Mouse (Mus musculus) kidney, adult 2 months (tissue): Measurements from ENCODE around the gene Cgref1.

ENCODE experiments used
- CTCF ChIP-seq: fragments of 200-500 bp; conservative IDR thresholded peaks from 2 replicates; pipeline ENCODE4 v1.5.1; 2011; ENCODE audit warnings: low read depth, mild to moderate bottlenecking, control low read depth, low read length, moderate library complexity, mixed read lengths; ENCODE audit not compliant: insufficient read depth, insufficient read length
- POLR2A ChIP-seq: fragments of 200-500 bp; IDR thresholded peaks from one replicate; pipeline ENCODE4 v1.6.1; 2011; ENCODE audit warnings: low read depth, low read length, control low read depth

DNA sequence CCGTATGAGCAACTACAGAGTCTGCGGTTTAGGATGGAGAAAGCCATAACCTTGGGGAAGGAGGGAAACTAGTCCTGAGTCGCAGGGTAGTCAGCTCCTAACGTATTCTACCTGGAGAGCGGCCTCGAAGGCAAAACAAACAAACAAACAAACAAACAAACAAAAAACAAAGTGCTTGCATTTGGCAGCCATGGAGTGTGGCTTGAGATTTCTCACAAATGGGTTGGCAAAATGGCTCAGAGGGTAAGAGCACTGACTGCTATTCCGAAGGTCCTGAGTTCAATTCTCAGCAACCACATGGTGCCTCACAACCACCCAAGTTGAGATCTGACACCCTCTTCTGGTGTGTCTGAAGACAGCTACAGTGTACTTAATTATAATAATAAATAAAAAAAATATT is 35.5 kb downstream of the Cgref1 start:
- no peak for TF ChIP-seq CTCF
- no peak for TF ChIP-seq POLR2A
